Mouse (Mus musculus) MEL (cell line): ENCODE results near the gene Gm2174.

Source experiments
- CHD1 ChIP-seq: IDR thresholded peaks from 2 replicates; pipeline ENCODE4 v1.6.1; 2012; ENCODE audit warnings: low read depth, mild to moderate bottlenecking, inconsistent platforms, low read length, improper control_type of control experiment
- CTCF ChIP-seq, 3 experiments: IDR thresholded peaks in 2 of 3; conservative IDR thresholded peaks in 1 of 3; 2 replicates each; pipeline ENCODE4 v1.5.1; 2011 to 2012; ENCODE audit warnings: low read length in 3 of 3, low read depth in 2 of 3, mild to moderate bottlenecking in 2 of 3, improper control_type of control experiment in 1 of 3, inconsistent platforms in 1 of 3, mixed read lengths in 1 of 3, moderate library complexity in 1 of 3; ENCODE audit not compliant: control insufficient read depth in 1 of 3, insufficient read depth in 1 of 3, poor library complexity in 1 of 3, severe bottlenecking in 1 of 3
- MAFK ChIP-seq: IDR thresholded peaks from 2 replicates; pipeline ENCODE4 v1.6.1; 2011; ENCODE audit warnings: low read depth, mild to moderate bottlenecking, low read length, improper control_type of control experiment, borderline replicate concordance
- ZC3H11A ChIP-seq: IDR thresholded peaks from 2 replicates; pipeline ENCODE4 v1.6.1; 2012; ENCODE audit warnings: low read depth, mild to moderate bottlenecking, inconsistent platforms, low read length, improper control_type of control experiment

DNA sequence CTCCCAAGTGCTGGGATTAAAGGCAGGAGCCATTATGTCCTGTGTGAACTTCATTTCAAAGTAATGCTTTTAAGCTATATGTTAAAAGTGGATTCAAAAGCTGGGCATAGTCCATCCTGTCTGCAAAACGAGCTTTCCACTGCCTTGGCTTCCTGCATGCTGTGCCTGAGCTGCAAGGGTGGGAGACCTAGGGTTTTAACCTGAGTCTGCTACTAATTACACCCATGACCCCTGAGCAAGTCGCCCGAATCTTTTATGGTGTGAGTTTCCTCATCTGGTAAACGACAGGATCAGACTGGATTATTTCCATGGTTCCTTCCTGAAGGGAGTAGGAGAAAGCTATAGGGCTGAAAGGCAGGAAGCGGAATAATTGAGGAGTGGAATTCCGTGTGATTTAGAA lies 20.7 kb downstream of the Gm2174 start:
- TF ChIP-seq ZC3H11A (no peak), CTCF (IDR thresholded peaks at IDR 0.05 in 2 of 3, conservative IDR thresholded peaks at IDR 0.05 in 1 of 3; ENCODE audit: control insufficient read depth in 1 of 3, insufficient read depth in 1 of 3, low read depth in 2 of 3, low read length in 3 of 3, poor library complexity in 1 of 3, severe bottlenecking in 1 of 3) (no peak), CHD1 (no peak), MAFK (no peak)
